In genomic region chr7:27404203-27404942, GRCm38 (mm10) we compare ENCODE assay signal across 10 mouse cellular contexts. TPM values are rescaled to one million over a fixed set of nuclear protein-coding genes. Genes with fewer than 3 reads are reported as not detected.
DNase-seq lines count a peak whose midpoint lies in the region; ATAC-seq and TF ChIP-seq lines count a peak whose summit lies in the region.
"Had no signal": no experiment of that assay in that cellular context is flagged by ENCODE, and none has a peak within 500 bp of the region (broad histone marks: within the 10 kb centered on the region; RNA-seq: fewer than 3 reads in every experiment).

No protein-coding gene starts in this region.

- no peaks in the 10 kb centered on the region for H3K9me3 ChIP-seq in neural tube, embryonic 11.5 days (ENCODE audit: control insufficient read depth, low read length)
- 0 out of 2 replicates have a peak, but pooled peaks cover 6% of the 10 kb centered on the region for H3K9me3 ChIP-seq in intestine, postnatal 0 days (ENCODE audit: control insufficient read depth)

- DNase-seq in gastrocnemius, postnatal 25 days = peak; percentile 13
- DNase-seq in gastrocnemius, postnatal 10 days = no peak
- peak; percentile 22 for DNase-seq in neural tube, embryonic 11.5 days (ENCODE audit: low spot score)
- DNase-seq in neural tube, embryonic 10.5 days (ENCODE audit: extremely low spot score, low spot score) = no peak
- DNase-seq in urinary bladder, postnatal 4 days (ENCODE audit: low spot score in 2 of 2) = no peak
- DNase-seq in frontal cortex, postnatal 25 days (ENCODE audit: low spot score in 2 of 2) = no peak
- DNase-seq in frontal cortex, postnatal 10 days (ENCODE audit: low spot score in 2 of 2) = no peak

- no peak for TF ChIP-seq CTCF in intestine, postnatal 0 days (IDR thresholded peaks at IDR 0.05; ENCODE audit: low read depth)

- H3K4me1 ChIP-seq in neural tube, embryonic 11.5 days (ENCODE audit: control insufficient read depth, insufficient read depth, low read length) = no peaks in the 10 kb centered on the region
- H3K4me1 ChIP-seq in intestine, postnatal 0 days (replicated peaks; ENCODE audit: control insufficient read depth, insufficient read depth, low read length) = no peaks in the 10 kb centered on the region

- no peak overlapping the region for H3K9ac ChIP-seq in neural tube, embryonic 11.5 days (ENCODE audit: low read length)
- H3K9ac ChIP-seq in intestine, postnatal 0 days (ENCODE audit: low read depth, low read length) = no peak overlapping the region

- no peak overlapping the region for H3K4me3 ChIP-seq in neural tube, embryonic 11.5 days (ENCODE audit: low read depth, low read length)
- H3K4me3 ChIP-seq in intestine, postnatal 0 days (ENCODE audit: low read depth, low read length) = no peak overlapping the region
- H3K4me3 ChIP-seq: erythroblast, embryonic 14.5 days had no signal

- H3K27me3 ChIP-seq in neural tube, embryonic 11.5 days (ENCODE audit: control insufficient read depth, insufficient read depth, low read length) = peaks cover 71% of the 10 kb centered on the region
- H3K27me3 ChIP-seq in intestine, postnatal 0 days (replicated peaks; ENCODE audit: control insufficient read depth, insufficient read depth, low read length) = peaks cover 75% of the 10 kb centered on the region

- WGBS in neural tube, embryonic 11.5 days = 6% methylated on average over 79 of the region's 81 CpGs
- 6% methylated on average over 76 of the region's 81 CpGs for WGBS in intestine, postnatal 0 days

- ATAC-seq in neural tube, embryonic 11.5 days (ENCODE audit: insufficient read depth, low FRiP score, low TSS enrichment) = no peak
- no peak for ATAC-seq in intestine, postnatal 0 days

- H3K27ac ChIP-seq in neural tube, embryonic 11.5 days (ENCODE audit: low read depth, low read length) = no peak overlapping the region
- no peak overlapping the region for H3K27ac ChIP-seq in intestine, postnatal 0 days (ENCODE audit: low read depth, low read length)

- no peak overlapping the region for H3K4me2 ChIP-seq in neural tube, embryonic 11.5 days (ENCODE audit: low read depth)
- H3K4me2 ChIP-seq in intestine, postnatal 0 days (replicated peaks; ENCODE audit: low read depth) = peak overlapping the region; percentile 6; the same call in 1 of the 2 replicates

- H3K36me3 ChIP-seq in neural tube, embryonic 11.5 days (ENCODE audit: control insufficient read depth, insufficient read depth, low read length) = no peaks in the 10 kb centered on the region
- H3K36me3 ChIP-seq in intestine, postnatal 0 days (ENCODE audit: control insufficient read depth, insufficient read depth) = no peaks in the 10 kb centered on the region

RNA-seq across cellular contexts. Expression of gene Sptbn4, which starts 43.1 kb away (rescaled TPM):
- under 1 TPM in 1 of 2 experiments, not detected in 1; 0.05 TPM for total RNA-seq in gastrocnemius, postnatal 25 days (2021)
- under 1 TPM; 0.20 to 0.28 TPM for total RNA-seq in gastrocnemius, postnatal 10 days (2021)
- polyA plus RNA-seq in neural tube, embryonic 11.5 days (2014; fragmentation: Nextera tagmentation; extraction: Ambion mirVana) = 0.23 and 0.34 TPM in 2 replicates
- polyA plus RNA-seq in intestine, postnatal 0 days (2015; fragmentation: Nextera tagmentation; extraction: Ambion mirVana) = 0.17 and 0.26 TPM in 2 replicates

RNA-seq across cellular contexts. Expression of gene Blvrb, which starts 43.4 kb away (rescaled TPM):
- 10 to 100 TPM; 11.0 to 17.2 TPM for total RNA-seq in gastrocnemius, postnatal 25 days (2021)
- 10 to 100 TPM; 20.5 to 25.0 TPM for total RNA-seq in gastrocnemius, postnatal 10 days (2021)
- polyA plus RNA-seq in neural tube, embryonic 11.5 days (2014; fragmentation: Nextera tagmentation; extraction: Ambion mirVana) = 34.3 and 34.5 TPM in 2 replicates
- polyA plus RNA-seq in intestine, postnatal 0 days (2015; fragmentation: Nextera tagmentation; extraction: Ambion mirVana) = 60.4 and 67.3 TPM in 2 replicates

RNA-seq across cellular contexts. Expression of gene Gm20479, which starts 47.2 kb away (rescaled TPM):
- total RNA-seq in gastrocnemius, postnatal 25 days (2021) = not detected
- not detected for total RNA-seq in gastrocnemius, postnatal 10 days (2021)
- not detected in 2 replicates for polyA plus RNA-seq in neural tube, embryonic 11.5 days (2014; fragmentation: Nextera tagmentation; extraction: Ambion mirVana)
- 0.61 and 0.72 TPM in 2 replicates for polyA plus RNA-seq in intestine, postnatal 0 days (2015; fragmentation: Nextera tagmentation; extraction: Ambion mirVana)
- polyA plus RNA-seq: C2C12; erythroblast, embryonic 14.5 days had no signal

RNA-seq across cellular contexts. Expression of gene Shkbp1, which starts 48.6 kb away (rescaled TPM):
- total RNA-seq in gastrocnemius, postnatal 25 days (2021) = 1 to 10 TPM in 1 of 2 experiments, under 1 TPM in 1; 1.00 to 3.1 TPM
- 1 to 10 TPM; 6.1 to 8.1 TPM for total RNA-seq in gastrocnemius, postnatal 10 days (2021)
- polyA plus RNA-seq in neural tube, embryonic 11.5 days (2014; fragmentation: Nextera tagmentation; extraction: Ambion mirVana) = 52.8 and 55.2 TPM in 2 replicates
- 26.9 and 29.1 TPM in 2 replicates for polyA plus RNA-seq in intestine, postnatal 0 days (2015; fragmentation: Nextera tagmentation; extraction: Ambion mirVana)

Comparison
In these comparisons a context has a peak if more than half of its experiments do, and no peak if none do; other contexts are left out.
1. DNase-seq: peak in gastrocnemius, postnatal 25 days (single experiment) and neural tube, embryonic 11.5 days (single experiment); none in gastrocnemius, postnatal 10 days (single experiment), neural tube, embryonic 10.5 days (single experiment), urinary bladder, postnatal 4 days (0 of 2), frontal cortex, postnatal 25 days (0 of 2) and frontal cortex, postnatal 10 days (0 of 2).